Mouse (Mus musculus) kidney, adult 18-20 months (tissue): Measurements from ENCODE around the gene 1110032A03Rik.

Experiments
- DNase-seq: peaks from one replicate; pipeline ENCODE4 v3.0.0; 2021

The 1110032A03Rik gene

GRCm38 (mm10) chr9:50774991-50775612 is at the start of gene 1110032A03Rik, which contains the start of gene Alg9:
1110032A03Rik (minus strand) TSS chr9:50775520.
Alg9 (plus strand) TSS chr9:50775019.
- peak; percentile 90 for DNase-seq

- DNase-seq: no peak
Observed at GRCm38 (mm10) chr9:50823779-50824453, 48.6 kb upstream of the 1110032A03Rik start.

- DNase-seq: no peak
Observed at GRCm38 (mm10) chr9:50822216-50822615, 46.9 kb upstream of the 1110032A03Rik start.

GRCm38 (mm10) chr9:50821651-50822050 is 46.3 kb upstream of the 1110032A03Rik start:
- no peak for DNase-seq

- DNase-seq: no peak
Observed at GRCm38 (mm10) chr9:50819716-50820115, 44.4 kb upstream of the 1110032A03Rik start.

GRCm38 (mm10) chr9:50818050-50818449 is 42.7 kb upstream of the 1110032A03Rik start:
- DNase-seq: no peak

GRCm38 (mm10) chr9:50816512-50816911 is 41.2 kb upstream of the 1110032A03Rik start:
- DNase-seq: no peak

- DNase-seq: no peak
Observed at GRCm38 (mm10) chr9:50815666-50816065, 40.3 kb upstream of the 1110032A03Rik start.

- no peak for DNase-seq
Observed at GRCm38 (mm10) chr9:50813796-50814195, 38.5 kb upstream of the 1110032A03Rik start.

- DNase-seq: no peak
Observed at GRCm38 (mm10) chr9:50811746-50812145, 36.4 kb upstream of the 1110032A03Rik start.

GRCm38 (mm10) chr9:50811187-50811586 is 35.9 kb upstream of the 1110032A03Rik start:
- no peak for DNase-seq

GRCm38 (mm10) chr9:50809146-50809545 is 33.8 kb upstream of the 1110032A03Rik start:
- no peak for DNase-seq

- DNase-seq: peak; percentile 23
Observed at GRCm38 (mm10) chr9:50808471-50808870, 33.2 kb upstream of the 1110032A03Rik start.

- no peak for DNase-seq
Observed at GRCm38 (mm10) chr9:50803055-50803671, 27.8 kb upstream of the 1110032A03Rik start.

- peak; percentile 18 for DNase-seq
Observed at GRCm38 (mm10) chr9:50800985-50801384, 25.7 kb upstream of the 1110032A03Rik start.

- no peak for DNase-seq
Observed at GRCm38 (mm10) chr9:50798368-50798767, 23.0 kb upstream of the 1110032A03Rik start.

GRCm38 (mm10) chr9:50797641-50798040 is 22.3 kb upstream of the 1110032A03Rik start:
- DNase-seq: no peak

GRCm38 (mm10) chr9:50796776-50797175 is 21.5 kb upstream of the 1110032A03Rik start:
- no peak for DNase-seq

- no peak for DNase-seq
Observed at GRCm38 (mm10) chr9:50795266-50795665, 19.9 kb upstream of the 1110032A03Rik start.

GRCm38 (mm10) chr9:50782155-50782554 is 6.8 kb upstream of the 1110032A03Rik start:
- DNase-seq: peak; percentile 52

- DNase-seq: no peak
Observed at GRCm38 (mm10) chr9:50776162-50776760, 941 bp upstream of the 1110032A03Rik start.

- no peak for DNase-seq
Observed at GRCm38 (mm10) chr9:50775662-50776126, 374 bp upstream of the 1110032A03Rik start.

- no peak for DNase-seq
Observed at GRCm38 (mm10) chr9:50774026-50774462, 1.3 kb downstream of the 1110032A03Rik start.
